Mouse (Mus musculus): ENCODE results near the gene Morn3.

Gene Morn3

DNA sequence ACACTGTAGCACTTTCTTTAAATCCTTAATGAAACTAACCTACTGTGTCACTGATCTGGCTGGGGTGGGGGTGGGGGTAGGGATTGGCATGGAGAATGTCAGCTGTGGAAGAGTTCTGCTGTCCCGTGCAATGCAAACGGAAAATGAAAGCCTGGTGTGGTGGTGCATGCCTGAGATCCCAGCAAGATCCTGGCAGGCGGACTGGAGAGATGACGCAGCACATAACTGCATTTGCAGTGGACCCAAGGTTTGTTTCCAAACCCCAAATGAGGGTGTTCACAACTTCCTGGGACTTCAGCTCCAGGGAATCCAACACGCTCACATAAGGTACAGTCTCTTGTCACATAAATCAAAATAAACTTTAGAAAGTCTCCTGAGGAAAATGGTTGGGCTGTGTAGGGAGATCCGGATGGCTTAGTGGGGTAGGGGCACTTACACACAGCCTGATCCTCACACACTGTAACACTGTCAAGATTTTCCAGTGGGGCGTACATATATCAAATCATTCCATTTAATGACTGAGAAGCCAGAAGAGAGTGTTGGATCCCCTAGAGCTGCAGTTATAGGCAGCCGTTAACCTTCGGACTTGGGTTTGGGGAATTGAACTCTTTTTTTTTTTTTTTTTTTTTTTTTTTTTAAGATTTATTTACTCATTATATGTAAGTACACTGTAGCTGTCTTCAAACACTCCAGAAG lies 14.0 kb upstream of the Morn3 start:
- DNase-seq (ENCODE audit: low spot score in 2 of 2), result no peak

DNA sequence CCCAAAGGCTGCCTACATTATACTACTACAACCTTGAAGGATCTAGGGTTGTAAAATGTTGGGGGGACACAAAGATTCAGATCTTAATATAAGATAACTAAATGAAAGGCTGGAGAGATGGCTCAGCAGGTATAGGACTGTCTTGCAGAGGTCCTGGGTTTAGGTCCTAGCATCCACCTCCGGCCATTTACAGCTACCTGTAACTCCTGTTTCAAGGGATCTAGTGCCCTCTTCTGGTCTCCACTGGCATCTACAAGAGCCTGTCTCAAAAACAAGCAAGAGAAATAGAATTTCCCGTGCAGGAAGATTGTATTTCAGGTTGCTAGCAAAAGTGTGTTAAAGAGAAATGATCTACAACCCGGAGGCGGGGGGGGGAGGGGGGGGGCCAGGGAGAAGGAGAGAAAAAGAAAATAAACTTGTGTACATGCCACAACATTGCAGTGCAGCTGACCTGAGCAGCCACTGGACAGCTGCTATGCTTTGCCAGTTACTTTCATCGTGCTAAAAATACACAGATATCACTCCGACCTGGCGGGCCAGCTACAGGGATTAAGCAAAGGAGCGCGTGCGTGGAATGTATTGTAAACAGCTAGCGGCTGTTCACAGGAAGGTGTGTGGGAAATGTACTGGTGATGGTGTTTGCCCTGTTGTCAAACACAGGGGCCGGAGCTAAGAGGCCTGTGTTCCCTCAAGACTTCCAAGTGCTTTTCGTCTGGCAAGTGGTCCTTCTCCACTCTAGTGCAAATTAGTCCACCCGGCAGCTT lies 13.1 kb upstream of the Morn3 start:
- DNase-seq (ENCODE audit: low spot score in 2 of 2), result no peak

DNA sequence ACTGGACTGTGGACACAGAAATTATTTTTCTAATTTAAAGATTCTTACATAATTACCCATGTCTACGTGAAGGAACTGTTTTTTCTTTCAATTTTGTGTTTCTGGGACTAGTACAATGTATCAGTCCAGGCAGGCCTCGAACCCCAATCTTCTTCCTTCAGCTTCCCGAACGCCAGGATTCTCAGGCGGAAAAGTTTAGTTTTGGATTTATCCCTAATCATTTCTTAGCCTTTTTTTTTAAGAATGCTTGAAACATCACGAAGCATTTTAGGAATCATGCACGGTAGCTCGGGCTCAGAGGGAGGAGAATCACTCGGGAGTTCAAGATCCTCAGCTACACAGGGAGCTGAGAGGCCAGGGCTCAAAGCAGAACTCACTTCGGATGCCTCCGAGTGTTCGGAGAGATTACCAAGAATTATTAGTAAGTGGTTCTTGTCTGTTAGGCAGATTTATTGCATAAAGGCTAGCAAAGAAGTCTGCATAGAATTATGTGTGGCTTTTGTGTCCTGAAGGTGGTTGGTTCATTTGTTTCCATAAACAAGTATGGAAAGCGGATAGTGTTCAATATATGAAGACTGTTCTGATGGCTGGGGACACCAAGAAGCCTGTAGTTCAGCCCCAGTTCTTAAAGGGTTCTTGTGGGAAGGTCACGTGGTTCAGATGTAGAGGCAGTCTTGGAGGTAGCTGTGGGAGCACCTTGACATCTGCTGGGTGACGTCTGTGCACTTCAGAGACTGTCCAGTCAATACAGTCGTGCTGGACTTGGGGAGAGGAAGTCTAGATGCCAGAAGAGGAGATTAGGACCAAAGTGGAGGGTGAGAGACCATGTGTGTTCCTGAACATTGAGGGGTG lies 11.7 kb upstream of the Morn3 start:
- no peak for DNase-seq (ENCODE audit: low spot score in 2 of 2)

DNA sequence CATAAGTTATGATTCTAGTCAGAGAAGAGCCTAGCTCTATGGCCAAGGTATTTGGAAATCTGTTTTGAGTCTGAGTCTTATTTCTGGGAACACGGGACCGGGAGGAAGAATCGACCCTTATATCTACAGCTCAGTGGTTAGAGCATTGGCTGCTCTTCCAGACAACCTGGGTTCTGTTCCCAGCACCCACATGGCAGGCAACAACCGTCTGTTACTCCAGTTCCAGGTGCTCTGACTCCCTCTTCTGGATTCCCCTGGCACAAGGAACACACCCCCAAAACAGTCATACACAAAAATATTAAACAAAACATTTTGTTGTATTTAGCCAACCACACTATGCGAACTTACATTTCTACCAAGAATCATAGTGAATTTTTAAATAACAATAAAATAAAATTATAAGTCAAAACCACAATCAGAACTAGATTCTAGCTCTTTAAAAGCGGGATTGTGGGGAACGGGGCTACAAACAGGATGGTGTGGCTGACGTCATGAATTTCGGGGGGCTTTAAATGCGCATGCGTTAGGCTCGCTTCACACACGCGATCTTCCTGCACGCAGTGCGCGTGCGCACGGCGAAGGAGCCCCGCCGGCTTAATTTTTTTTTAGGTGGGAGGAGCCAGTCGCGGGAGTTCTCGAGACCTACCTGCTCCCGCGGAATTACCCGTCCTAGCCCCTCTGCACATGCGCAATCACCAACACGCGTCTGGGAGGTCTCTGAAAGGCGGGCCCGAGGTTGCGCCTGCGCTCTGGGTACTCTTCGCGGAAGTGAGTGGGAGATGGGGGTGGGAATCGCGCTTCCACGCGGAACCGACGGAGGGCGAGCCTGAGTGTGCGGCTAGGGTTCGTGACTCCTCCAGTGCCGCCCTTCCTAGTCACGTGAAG lies 10.8 kb upstream of the Morn3 start:
- DNase-seq (ENCODE audit: low spot score in 2 of 2), result peak; percentile 99

DNA sequence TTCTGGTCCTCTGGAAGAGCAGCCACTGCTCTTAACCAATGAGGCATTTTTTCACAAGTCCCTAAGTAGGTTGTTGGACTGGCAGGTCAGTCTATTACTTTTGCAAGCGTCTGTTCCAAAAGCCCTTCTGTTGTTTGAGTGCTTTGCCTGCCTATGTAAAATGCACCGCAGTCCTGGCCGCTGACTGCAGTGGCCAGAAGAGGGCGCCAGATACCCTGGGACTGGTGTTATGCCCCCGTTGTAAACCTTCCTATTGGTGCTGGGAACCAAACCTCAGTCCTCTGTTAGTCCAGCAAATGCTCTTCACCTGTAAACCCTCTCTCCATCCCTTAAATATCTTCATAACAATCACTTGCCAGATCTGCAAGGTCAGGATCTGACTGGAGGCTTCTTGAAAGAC lies 4.9 kb upstream of the Morn3 start:
- no peak for DNase-seq (ENCODE audit: low spot score in 2 of 2)

DNA sequence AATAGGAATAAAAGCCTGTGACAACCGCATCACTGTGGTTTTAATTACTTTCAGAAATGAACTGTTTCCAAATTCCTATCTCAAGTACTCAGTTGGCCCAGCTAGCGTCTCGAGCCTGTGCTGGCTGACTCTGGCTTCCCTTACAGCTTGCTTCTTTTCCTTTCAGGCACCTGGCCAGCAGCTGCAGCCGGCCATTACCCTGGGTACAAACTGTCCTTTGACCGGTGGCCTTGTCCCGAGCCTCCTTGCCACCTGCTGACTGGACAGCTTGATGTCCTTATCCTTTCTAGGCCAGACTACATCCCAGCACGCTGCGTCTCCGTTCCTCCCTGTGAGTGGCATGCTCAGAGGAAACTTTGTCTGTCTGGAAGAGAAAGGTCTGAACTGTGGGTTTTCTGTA lies 4.1 kb upstream of the Morn3 start:
- DNase-seq (ENCODE audit: low spot score in 2 of 2), result peak in 1 of 2 experiments; percentile 37

DNA sequence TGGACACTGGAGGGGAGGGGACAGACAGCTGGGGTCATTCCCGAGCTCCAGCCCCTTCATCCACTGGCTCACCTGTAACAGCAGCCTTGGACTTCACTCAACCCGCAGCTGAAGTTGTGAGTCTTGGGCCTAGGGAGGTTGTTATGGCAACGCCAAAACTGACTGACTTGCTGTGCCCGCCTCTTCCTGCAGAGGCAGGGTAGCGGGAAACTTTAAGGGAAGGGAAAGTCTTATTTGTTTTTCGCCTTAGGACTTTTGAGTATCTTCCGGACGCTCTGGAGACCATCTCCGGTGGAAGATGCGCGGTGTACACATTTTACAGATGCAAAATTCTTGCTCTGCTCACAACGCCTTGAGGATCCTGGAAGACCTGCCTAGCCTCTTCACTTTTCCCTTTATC lies 2.5 kb upstream of the Morn3 start:
- DNase-seq (ENCODE audit: low spot score in 2 of 2), result no peak

DNA sequence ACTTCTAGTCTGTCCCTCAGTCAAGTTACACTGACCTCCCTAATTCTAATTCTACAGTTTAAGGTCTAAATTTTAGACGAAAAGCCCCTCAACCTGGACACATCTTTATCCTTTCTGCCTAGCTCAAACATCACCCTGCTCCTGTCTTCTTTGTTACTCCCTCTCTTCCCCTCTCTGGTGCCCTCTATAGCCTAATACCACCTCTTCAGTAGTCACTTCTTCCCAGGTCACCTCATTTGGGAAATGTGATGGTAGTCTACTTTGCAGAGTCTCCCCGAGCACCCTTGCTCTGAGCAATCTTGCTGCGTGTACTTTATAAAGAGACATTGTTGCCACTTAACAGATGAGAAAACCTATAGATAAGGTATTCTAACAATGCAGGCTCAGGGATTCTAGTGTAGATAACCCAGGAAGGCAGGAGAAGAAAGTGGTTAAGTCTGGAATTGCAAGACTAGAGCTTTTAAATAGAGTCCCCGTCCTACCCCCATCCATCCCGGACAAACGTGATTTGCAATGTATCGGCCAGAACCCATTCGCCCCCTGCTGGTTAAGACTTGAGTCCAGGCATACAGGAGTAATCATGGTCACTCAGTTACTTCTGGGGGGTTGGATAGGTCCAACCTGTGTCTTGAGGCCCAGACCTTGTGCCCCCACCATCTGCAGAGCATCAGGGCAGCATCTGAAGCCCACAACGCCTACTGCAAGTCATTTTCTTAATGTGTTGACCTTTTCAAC lies 1.1 kb downstream of the Morn3 start:
- no peak for DNase-seq (ENCODE audit: low spot score in 2 of 2)

DNA sequence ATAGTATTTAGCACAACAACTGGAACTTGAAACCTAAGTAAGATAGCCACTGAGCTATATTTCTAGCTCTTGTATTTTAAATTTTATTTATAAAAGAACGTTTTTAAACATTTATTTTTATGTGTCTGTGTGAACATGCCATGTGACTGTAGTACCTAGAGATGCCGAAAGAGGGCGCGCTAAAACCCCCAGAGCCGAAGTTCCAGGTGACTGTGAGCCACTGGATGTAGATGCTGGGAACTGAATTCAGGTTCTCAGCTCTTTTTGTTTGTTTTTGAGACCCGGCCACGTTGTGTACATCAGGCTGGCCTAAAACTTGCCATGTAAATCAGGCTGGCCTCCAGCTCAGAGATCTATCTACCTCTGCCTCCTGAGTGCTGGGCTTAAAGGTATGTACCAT lies 3.0 kb downstream of the Morn3 start:
- no peak for DNase-seq (ENCODE audit: low spot score in 2 of 2)

DNA sequence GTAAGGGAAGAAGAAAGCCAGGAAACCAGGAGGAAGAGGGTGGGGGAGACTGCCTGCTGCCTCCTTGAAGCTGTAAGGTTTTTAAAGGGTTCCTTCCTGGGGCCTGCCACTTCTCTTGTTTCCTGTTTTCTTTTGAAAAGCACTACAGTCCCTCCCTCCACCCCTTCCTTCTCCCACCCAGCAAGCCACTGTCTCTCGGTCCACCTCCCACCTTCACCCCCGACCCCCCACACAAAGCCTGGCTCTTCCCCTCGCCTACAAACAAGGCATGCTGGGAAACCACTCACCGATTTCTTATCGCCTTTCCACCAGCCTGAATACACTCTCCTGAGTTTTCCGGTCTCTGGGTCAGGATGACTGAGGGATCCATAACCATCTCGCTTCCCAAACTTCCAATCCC lies 6.0 kb downstream of the Morn3 start:
- DNase-seq (ENCODE audit: low spot score in 2 of 2), result no peak

DNA sequence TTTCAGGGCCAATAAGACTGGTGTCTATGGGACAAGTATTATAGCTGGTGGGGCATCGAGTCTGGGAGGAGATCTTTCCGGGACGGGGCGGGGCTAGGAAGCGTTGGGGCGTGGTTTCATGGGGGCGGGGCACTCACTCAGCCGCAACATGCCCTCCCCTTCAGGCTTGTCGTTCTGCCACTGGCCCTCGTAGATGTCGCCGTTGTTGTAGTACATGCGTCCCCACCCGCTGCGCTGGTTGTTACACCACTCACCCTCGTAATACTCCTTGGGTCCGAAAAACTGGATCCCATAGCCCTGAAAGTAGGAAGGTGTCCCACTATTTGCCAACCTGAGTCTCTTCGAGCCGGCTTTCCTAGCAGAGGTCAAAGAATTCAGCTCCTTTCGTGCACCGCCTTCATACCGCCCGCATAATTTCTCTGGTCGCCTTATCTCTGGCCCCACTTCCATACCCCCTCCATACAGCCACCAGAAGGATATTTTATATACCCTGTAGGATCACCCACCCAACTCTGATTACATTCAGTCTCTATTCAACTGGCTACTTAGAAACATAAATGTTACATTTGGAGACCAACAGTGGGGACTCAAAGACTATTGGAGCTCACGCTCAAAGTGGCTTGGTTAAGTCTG lies 7.6 kb downstream of the Morn3 start:
- DNase-seq (ENCODE audit: low spot score in 2 of 2), result no peak

DNA sequence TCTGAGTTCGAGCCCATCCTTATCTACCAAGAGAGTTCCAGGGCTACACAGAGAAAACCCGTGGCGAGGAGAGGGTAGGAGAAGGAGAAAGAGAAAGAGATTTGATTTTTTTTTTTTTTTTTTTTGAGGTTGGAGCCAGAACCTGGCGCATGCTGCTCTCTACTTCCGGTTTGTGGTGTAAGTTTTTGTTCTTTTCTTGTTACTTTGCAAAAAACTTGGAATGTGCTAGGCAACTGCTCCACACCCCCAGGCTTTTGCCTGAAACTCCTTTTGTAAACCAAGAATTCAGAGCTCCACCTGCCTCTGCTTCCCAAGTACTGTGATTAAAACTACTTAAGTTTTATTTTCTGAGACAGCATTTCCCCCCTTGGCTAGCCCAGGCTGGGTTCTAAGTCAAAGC lies 8.7 kb downstream of the Morn3 start:
- no peak for DNase-seq (ENCODE audit: low spot score in 2 of 2)

DNA sequence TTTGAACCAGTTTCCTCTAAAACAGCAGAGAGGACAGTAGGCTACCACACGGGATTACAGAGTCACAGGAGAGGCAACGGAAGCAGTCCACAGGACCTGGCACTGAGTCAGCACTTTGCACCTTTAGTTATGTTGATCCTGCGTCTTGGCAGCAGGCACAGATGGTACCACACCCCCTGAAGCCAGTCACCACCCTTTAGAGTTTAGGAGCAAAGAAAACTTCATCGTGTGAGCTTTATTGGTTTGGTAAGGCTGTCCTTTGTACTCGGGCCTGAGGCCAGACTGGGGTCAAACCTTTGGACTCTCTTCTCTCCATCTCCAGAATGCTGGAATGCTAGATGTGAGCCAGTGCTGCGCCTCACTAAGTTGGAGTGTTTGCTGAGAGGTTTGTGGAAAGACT lies 11.3 kb downstream of the Morn3 start:
- no peak for DNase-seq (ENCODE audit: low spot score in 2 of 2)

DNA sequence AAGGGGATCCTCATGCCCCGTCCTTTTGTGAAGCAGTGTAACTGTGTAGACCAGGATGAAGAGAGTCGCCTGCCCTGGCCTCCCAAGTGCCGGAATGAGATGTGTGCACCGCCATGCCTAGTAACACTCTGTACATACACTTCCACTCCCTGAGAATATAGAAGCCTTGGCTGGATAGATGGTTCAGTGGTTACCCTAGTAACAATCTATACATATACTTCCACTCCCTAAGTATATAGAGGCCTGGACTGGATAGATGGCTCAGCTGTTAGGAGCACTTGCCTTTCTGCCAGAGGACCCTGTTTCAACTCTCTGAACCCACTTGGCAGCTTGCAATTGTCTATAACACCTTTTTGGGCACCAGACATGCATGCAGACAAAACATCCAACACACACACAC lies 11.7 kb downstream of the Morn3 start:
- DNase-seq (ENCODE audit: low spot score in 2 of 2), result no peak

DNA sequence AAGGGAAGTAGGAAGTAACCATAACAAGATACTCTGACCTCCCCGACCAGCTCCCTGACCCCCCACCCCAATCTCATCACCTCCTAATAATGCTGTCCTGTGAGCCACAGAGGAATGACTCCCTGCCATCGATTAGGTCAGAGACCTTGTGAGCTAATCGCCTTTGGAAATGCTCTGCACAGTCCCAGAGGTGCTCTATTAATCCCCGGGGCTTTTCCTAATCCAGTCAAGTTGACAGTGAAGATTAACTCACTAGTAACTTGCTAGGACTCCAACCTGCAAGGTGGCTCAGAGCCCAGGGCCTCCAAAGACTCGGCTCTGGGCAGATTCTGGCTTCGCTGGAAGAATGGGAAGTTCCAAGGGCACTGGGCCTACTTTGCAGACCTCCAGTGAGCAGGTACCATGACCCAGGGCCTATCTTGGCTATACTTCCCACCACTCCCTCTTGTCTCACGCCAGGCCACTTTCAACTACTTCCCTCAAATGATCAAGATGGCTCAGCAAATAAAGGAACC lies 13.1 kb downstream of the Morn3 start:
- DNase-seq (ENCODE audit: low spot score in 2 of 2), result no peak

DNA sequence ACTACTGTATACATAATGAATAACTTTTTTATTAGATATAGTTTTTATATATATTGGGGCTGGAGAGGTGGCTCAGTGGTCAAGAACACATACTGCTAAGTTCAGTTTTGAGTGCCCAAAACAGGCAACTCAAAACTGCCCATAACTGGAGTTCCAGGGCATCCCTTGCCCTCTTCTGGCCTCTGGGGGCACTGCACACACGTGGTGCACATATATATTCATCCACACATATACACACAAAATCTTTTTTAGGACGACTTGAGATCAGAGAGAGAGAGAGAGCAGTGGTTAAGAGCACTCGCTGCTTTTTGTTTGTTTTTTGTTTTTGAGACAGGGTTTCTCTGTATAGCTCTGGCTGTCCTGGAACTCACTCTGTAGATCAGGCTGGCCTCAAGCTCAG lies 15.5 kb downstream of the Morn3 start:
- DNase-seq (ENCODE audit: low spot score in 2 of 2), result no peak

DNA sequence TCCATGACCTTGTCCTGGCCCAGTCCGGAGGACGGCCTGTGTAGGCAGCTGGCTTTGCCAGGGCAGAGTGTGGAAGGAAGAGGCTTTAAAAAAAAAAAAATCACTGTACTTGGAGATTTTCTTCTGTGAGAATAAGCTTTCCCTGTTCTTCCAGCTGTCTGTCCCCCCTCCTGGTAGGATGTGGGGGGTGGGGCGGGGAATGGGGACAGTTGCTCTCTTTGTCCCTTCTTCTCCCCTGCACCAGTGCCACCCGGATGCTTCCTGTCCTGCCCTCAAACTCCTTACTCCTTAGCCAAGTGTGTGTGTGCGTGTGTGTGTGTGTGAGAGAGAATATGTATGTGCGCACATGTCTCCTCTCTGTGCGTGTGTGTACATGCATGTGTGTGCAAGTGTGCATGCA lies 17.1 kb downstream of the Morn3 start:
- DNase-seq (ENCODE audit: low spot score in 2 of 2), result peak in 1 of 2 experiments; percentile 42

DNA sequence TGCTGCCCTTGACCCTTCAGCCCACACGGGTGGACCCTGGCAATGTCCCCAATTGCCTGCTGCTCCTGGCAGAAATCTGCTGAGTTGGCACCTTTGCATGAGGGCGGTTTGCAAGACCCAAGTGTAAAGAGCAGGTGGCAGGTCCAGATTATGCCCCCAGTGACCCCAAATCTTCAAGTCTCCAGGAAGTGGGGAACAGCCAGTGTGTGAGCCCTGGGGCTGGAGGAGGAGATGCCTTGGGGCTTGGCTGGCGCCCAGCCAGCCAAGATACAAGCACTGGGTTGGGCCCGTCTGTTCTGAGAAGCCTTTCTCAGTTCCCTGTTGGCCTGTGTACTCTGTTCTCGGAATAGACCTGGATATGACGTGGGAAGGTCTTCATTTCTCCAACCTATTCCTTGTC lies 19.4 kb downstream of the Morn3 start:
- DNase-seq (ENCODE audit: low spot score in 2 of 2), result no peak

DNA sequence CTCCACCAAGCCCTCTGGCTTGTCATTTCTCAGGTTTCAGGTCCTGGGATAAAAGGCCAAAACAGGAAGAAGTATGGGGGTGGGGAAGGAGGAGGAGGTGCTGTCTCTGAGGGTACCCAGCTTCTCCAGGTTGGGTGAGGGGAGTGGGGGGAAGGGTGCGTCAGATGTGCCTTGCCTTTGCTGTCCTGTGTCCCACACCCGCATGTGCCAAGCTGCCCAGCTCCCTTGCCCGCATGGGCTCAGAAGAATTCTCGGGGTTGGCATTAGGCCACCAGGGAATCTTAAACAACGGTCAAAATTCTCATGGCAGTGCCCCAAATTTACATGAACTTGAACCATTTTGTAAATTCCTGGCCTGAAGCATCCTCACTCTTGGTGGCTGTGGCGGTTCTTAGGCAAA lies 20.4 kb downstream of the Morn3 start:
- DNase-seq (ENCODE audit: low spot score in 2 of 2), result no peak

DNA sequence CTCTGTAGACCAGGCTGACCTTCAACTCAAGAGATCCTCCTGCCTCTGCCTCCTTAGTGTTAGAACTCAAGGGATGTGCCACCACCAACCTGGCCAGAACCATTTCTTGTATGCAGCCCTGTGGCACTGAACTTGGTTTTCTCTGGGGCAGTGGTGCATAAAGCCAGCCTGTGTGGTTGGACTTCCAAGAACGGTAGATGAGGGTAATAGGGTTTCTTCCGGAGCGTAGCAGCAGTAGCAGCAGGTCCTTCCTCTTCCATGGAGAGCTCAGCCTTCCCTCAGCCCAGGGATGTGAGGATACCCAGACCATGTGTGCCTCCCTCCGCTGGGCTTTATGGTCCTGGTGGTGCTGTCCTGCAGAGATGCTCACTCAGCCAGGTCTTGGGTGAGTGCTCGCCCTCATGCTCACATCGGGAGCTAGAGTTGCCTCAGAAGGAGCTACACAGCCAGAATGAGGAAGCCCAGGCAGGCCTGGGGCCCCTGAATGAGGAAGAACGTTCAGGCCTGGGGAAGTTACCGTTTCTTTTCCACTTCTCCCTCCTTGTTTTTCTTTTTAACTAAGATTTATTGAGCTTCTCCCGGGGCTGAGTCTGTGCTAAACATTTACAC lies 21.7 kb downstream of the Morn3 start:
- DNase-seq (ENCODE audit: low spot score in 2 of 2), result no peak
